Comparison of ENCODE assay signal across 8 mouse cellular contexts in the genomic region with DNA sequence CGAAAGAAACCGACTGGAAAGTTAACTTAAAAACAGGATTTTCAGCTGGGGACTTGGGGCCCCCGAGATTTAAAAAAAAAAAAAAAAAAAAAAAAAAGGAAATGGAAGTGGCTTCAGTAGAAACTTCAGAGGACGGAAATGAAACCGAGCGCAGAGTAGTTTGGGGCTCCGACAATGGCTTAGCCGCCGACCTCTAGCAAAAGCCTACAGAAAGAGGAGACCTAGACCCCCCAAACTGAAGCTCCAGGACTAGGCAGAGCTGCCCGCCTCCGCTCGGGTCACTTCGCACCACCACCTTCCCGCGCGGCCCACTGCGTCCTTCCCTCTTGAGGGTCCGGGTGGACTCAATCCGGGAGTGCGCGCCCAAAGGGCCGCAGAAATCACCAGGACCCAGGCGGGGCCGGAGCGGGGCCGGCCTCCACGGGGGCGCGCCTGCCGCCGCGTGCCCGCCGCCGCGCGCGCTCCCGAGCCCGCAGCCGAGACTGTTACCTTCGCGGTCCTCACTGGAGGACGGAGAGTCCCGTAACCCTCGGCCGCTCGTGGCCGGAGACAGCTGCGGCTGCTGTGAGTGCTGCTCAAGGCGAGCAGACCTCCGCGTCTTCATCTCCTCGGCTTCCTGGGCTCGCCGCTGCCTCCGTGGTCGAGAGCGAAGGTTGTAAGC. TPM values are rescaled to one million over a fixed set of nuclear protein-coding genes. Genes with fewer than 3 reads are reported as not detected.
DNase-seq lines count a peak whose midpoint lies in the region; ATAC-seq lines count a peak whose summit lies in the region.

Tor1aip2 (plus strand) TSS at position 135 of the 661 bp plus-strand sequence.

- H3K27me3 ChIP-seq in forebrain, embryonic 11.5 days (ENCODE audit: control insufficient read depth, insufficient read depth, low read length) = no peaks in the 10 kb centered on the region

- ATAC-seq in forebrain, embryonic 11.5 days (replicated peaks; ENCODE audit: low FRiP score) = peak; percentile 83
- ATAC-seq in megakaryocyte, adult 5-6 weeks (ENCODE audit: poor library complexity, severe bottlenecking) = peak; percentile 28

- H3K9me3 ChIP-seq in forebrain, embryonic 11.5 days (ENCODE audit: control insufficient read depth, low read length) = no peaks in the 10 kb centered on the region

- peak within 1 kb of the TSS; percentile 89 for H3K9ac ChIP-seq in forebrain, embryonic 11.5 days (ENCODE audit: low read length)

- peak within 1 kb of the TSS; percentile 76 for H3K4me3 ChIP-seq in forebrain, embryonic 11.5 days (ENCODE audit: low read depth, low read length)

- intact Hi-C loops in heart, postnatal 25 days (cut with DNase I) = loop anchor here (2.0 kb wide), 1 partner anchor 63 kb away; the partner anchor contains the start of gene Cep350

- H3K4me1 ChIP-seq in forebrain, embryonic 11.5 days (replicated peaks; ENCODE audit: control insufficient read depth, insufficient read depth, low read length) = peaks cover 6% of the 10 kb centered on the region; the same call in 1 of the 2 replicates

- peaks cover 4% of the 10 kb centered on the region; the same call in 1 of the 2 replicates for H3K36me3 ChIP-seq in forebrain, embryonic 11.5 days (ENCODE audit: control insufficient read depth, insufficient read depth, low read length)

- DNase-seq in frontal cortex, adult 2 months (ENCODE audit: extremely low spot score in 1 of 2, low spot score in 1 of 2) = peak in 1 of 2 experiments; percentile 7
- no peak for DNase-seq in frontal cortex, postnatal 14 days (ENCODE audit: low spot score in 2 of 2)
- peak; percentile 88 for DNase-seq in adrenal gland, postnatal 10 days
- DNase-seq in forebrain, embryonic 11.5 days (ENCODE audit: low spot score) = peak; percentile 93
- no peak for DNase-seq in heart, postnatal 25 days (ENCODE audit: low spot score)
- peak in 1 of 2 experiments; percentile 71 for DNase-seq in left cerebral cortex, adult 8-10 months (ENCODE audit: low spot score in 2 of 2)
- DNase-seq in spleen, adult 12 weeks (ENCODE audit: low spot score) = peak; percentile 86

- peak within 1 kb of the TSS; percentile 66 for H3K4me2 ChIP-seq in forebrain, embryonic 11.5 days (ENCODE audit: low read depth, low read length, severe bottlenecking)

- 0% methylated on average over 56 of the region's 59 CpGs for WGBS in forebrain, embryonic 11.5 days

- H3K27ac ChIP-seq in forebrain, embryonic 11.5 days (ENCODE audit: low read depth, low read length) = peak within 1 kb of the TSS; percentile 99

RNA-seq across cellular contexts. Expression of gene Tor1aip2, which starts in this region (rescaled TPM):
- 46.3 and 46.6 TPM in 2 replicates for polyA plus RNA-seq in frontal cortex, adult 2 months (2012; rRNA removed)
- 100 to 1,000 TPM; 103 to 106 TPM for total RNA-seq in adrenal gland, postnatal 10 days (2021)
- 112 and 116 TPM in 2 replicates for polyA plus RNA-seq in forebrain, embryonic 11.5 days (2014; fragmentation: Nextera tagmentation; extraction: Ambion mirVana)
- total RNA-seq in heart, postnatal 25 days (2021) = 10 to 100 TPM; 40.3 to 54.7 TPM
- total RNA-seq in left cerebral cortex, adult 8-10 months (2022) = 10 to 100 TPM; 42.4 to 47.1 (median 46.4) TPM
- 67.4 and 71.1 TPM in 2 replicates for total RNA-seq in megakaryocyte, adult 5-6 weeks (2015)
- 36.6 and 38.4 TPM in 2 replicates for total RNA-seq in megakaryocyte, adult 5-6 weeks (2017)

Comparison
In these comparisons a context has a peak if more than half of its experiments do, and no peak if none do; other contexts are left out.
1. DNase-seq: peak in adrenal gland, postnatal 10 days (single experiment), forebrain, embryonic 11.5 days (single experiment) and spleen, adult 12 weeks (single experiment); none in frontal cortex, postnatal 14 days (0 of 2) and heart, postnatal 25 days (single experiment).